Mouse (Mus musculus): ENCODE results near the gene Iqsec1. TPM values are rescaled to one million over a fixed set of nuclear protein-coding genes. Genes with fewer than 3 reads are reported as not detected.

The Iqsec1 gene
- polyA plus RNA-seq, 1 experiment from 2014 or later: 4.2 TPM

DNA sequence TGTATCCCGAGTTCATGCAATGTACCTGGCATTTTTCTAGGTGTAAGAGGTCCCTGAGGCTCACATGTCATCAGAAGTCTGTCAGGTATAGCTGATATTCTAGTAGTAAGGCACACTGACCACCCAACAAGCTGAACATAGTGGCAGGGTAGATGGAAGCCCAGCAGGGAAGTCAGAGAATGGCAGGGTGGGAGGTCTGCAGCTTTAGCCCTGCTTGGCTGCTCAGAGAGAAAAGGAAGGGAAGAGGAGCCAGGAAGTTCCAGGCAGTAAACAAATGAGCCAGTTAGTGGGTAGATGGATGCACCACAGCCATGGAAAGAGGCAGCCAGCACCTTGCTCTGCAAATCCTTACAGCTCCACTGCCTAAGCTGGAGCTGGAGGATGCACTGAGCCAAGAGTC, 181.7 kb downstream of the Iqsec1 start:
- H3K4me2 ChIP-seq (ENCODE audit: low read depth, low read length): no peak overlapping the region
- peaks cover 14% of the 10 kb centered on the region; the same call in 1 of the 2 replicates for H3K27me3 ChIP-seq (ENCODE audit: insufficient read depth, low read length)
- H3K9ac ChIP-seq (replicated peaks): no peak overlapping the region
- H3K4me3 ChIP-seq (ENCODE audit: low read depth, low read length): no peak overlapping the region
- ATAC-seq (no peak), DNase-seq (no peak)
- H3K4me1 ChIP-seq (ENCODE audit: insufficient read depth): no peaks in the 10 kb centered on the region
- H3K9me3 ChIP-seq (ENCODE audit: low read length): no peaks in the 10 kb centered on the region
- H3K27ac ChIP-seq (ENCODE audit: low read depth): no peak overlapping the region
- no peak for TF ChIP-seq CTCF (IDR thresholded peaks at IDR 0.05; ENCODE audit: low read depth)
- no peak for TF ChIP-seq EP300 (IDR thresholded peaks at IDR 0.05; ENCODE audit: low read depth)
- H3K36me3 ChIP-seq (replicated peaks; ENCODE audit: insufficient read depth, low read length): no peaks in the 10 kb centered on the region
- WGBS (ENCODE audit: insufficient replicate concordance): 75% methylated on average over 1 of the region's 1 CpGs

DNA sequence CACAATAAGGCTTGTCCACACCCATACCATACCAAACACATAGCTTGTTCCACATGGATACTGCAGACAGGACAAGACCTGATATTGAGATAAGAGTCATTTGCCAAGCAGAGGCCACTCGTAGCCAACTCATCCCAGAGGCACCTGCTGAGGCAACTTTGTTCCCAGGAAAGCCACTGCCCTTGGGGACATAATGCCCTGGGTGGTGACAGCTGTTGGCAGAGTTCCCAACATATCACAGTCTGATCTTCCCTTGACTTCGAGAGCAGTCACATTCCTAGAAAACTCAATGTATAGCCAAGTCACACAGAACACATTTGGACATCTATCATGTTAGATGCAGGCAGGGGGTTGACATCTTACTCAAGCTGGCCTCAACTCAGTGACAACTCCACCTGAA, 183.4 kb downstream of the Iqsec1 start:
- Histone ChIP-seq H3K4me2 (ENCODE audit: low read depth, low read length) (no peak overlapping the region), H3K27ac (ENCODE audit: low read depth) (no peak overlapping the region), H3K4me3 (ENCODE audit: low read depth, low read length) (no peak overlapping the region), H3K9me3 (ENCODE audit: low read length) (no peaks in the 10 kb centered on the region), H3K4me1 (ENCODE audit: insufficient read depth) (no peaks in the 10 kb centered on the region), H3K36me3 (replicated peaks; ENCODE audit: insufficient read depth, low read length) (no peaks in the 10 kb centered on the region), H3K27me3 (ENCODE audit: insufficient read depth, low read length) (peaks cover 5% of the 10 kb centered on the region; the same call in 1 of the 2 replicates), H3K9ac (replicated peaks) (no peak overlapping the region)
- ATAC-seq (peak; percentile 23; the same call in 1 of the 2 replicates), DNase-seq (no peak)
- TF ChIP-seq EP300 (IDR thresholded peaks at IDR 0.05; ENCODE audit: low read depth) (no peak), CTCF (IDR thresholded peaks at IDR 0.05; ENCODE audit: low read depth) (no peak)
- 31% methylated on average over 2 of the region's 2 CpGs for WGBS (ENCODE audit: insufficient replicate concordance)

GRCm38 (mm10) chr6:90804646-90805045, 183.8 kb downstream of the Iqsec1 start:
- Histone ChIP-seq H3K4me2 (ENCODE audit: low read depth, low read length) (no peak overlapping the region), H3K9ac (replicated peaks) (no peak overlapping the region), H3K4me1 (ENCODE audit: insufficient read depth) (no peaks in the 10 kb centered on the region), H3K27ac (ENCODE audit: low read depth) (no peak overlapping the region), H3K27me3 (ENCODE audit: insufficient read depth, low read length) (0 out of 2 replicates have a peak, but pooled peaks cover under 1% of the 10 kb centered on the region), H3K9me3 (ENCODE audit: low read length) (no peaks in the 10 kb centered on the region), H3K36me3 (replicated peaks; ENCODE audit: insufficient read depth, low read length) (no peaks in the 10 kb centered on the region), H3K4me3 (ENCODE audit: low read depth, low read length) (no peak overlapping the region)
- no peak for TF ChIP-seq CTCF (IDR thresholded peaks at IDR 0.05; ENCODE audit: low read depth)
- ATAC-seq: no peak
- no peak for DNase-seq

- no peaks in the 10 kb centered on the region for H3K36me3 ChIP-seq (replicated peaks; ENCODE audit: insufficient read depth, low read length)
- no peaks in the 10 kb centered on the region for H3K9me3 ChIP-seq (ENCODE audit: low read length)
- H3K4me2 ChIP-seq (ENCODE audit: low read depth, low read length): no peak overlapping the region
- H3K9ac ChIP-seq (replicated peaks): no peak overlapping the region
- no peak overlapping the region for H3K27ac ChIP-seq (ENCODE audit: low read depth)
- DNase-seq (no peak), ATAC-seq (no peak)
- H3K4me1 ChIP-seq (ENCODE audit: insufficient read depth): no peaks in the 10 kb centered on the region
- whole genome bisulfite sequencing (ENCODE audit: insufficient replicate concordance): 79% methylated on average over 8 of the region's 8 CpGs
- H3K27me3 ChIP-seq (ENCODE audit: insufficient read depth, low read length): no peaks in the 10 kb centered on the region
- TF ChIP-seq EP300 (IDR thresholded peaks at IDR 0.05; ENCODE audit: low read depth) (no peak), CTCF (IDR thresholded peaks at IDR 0.05; ENCODE audit: low read depth) (no peak)
- no peak overlapping the region for H3K4me3 ChIP-seq (ENCODE audit: low read depth, low read length)
Measured at GRCm38 (mm10) chr6:90802604-90803003, 185.9 kb downstream of the Iqsec1 start.

- 74% methylated on average over 3 of the region's 3 CpGs for WGBS (ENCODE audit: insufficient replicate concordance)
- no peak for DNase-seq
- ATAC-seq: no peak
Measured at GRCm38 (mm10) chr6:90802058-90802457, 186.4 kb downstream of the Iqsec1 start.

DNA sequence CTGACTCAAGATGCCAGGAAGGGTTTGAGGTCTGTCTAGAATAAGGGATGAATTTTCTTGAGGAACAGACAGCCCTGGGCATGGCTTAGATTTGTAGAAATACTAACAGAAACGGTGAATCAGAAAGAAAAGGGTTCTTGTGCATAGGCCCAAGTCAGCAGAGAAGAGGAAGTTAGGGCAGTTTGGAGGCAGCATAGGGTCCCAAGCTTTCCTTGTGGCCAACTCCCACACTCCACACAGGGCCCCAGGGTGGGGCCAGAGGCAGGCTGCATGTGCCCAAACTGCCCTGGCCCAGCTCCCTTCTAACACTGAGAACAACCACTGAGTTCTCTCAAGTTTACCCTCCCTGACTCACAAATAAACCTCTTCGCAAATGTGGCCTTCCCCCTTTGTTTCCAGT, 187.7 kb downstream of the Iqsec1 start:
- TF ChIP-seq EP300 (IDR thresholded peaks at IDR 0.05; ENCODE audit: low read depth): no peak
- TF ChIP-seq CTCF (IDR thresholded peaks at IDR 0.05; ENCODE audit: low read depth): no peak
- no peaks in the 10 kb centered on the region for H3K4me1 ChIP-seq (ENCODE audit: insufficient read depth)
- H3K4me2 ChIP-seq (ENCODE audit: low read depth, low read length): no peak overlapping the region
- H3K9me3 ChIP-seq (ENCODE audit: low read length): no peaks in the 10 kb centered on the region
- no peaks in the 10 kb centered on the region for H3K36me3 ChIP-seq (replicated peaks; ENCODE audit: insufficient read depth, low read length)
- H3K4me3 ChIP-seq (ENCODE audit: low read depth, low read length): no peak overlapping the region
- H3K27me3 ChIP-seq (ENCODE audit: insufficient read depth, low read length): no peaks in the 10 kb centered on the region
- H3K9ac ChIP-seq (replicated peaks): no peak overlapping the region
- 47% methylated on average over 2 of the region's 2 CpGs for WGBS (ENCODE audit: insufficient replicate concordance)
- no peak overlapping the region for H3K27ac ChIP-seq (ENCODE audit: low read depth)
- DNase-seq (no peak), ATAC-seq (no peak)

More at GRCm38 (mm10) chr6:90802058-90802457, 186.4 kb downstream of the Iqsec1 start:
- no peak overlapping the region for H3K4me2 ChIP-seq (ENCODE audit: low read depth, low read length)
- no peak overlapping the region for H3K4me3 ChIP-seq (ENCODE audit: low read depth, low read length)
- H3K36me3 ChIP-seq (replicated peaks; ENCODE audit: insufficient read depth, low read length): no peaks in the 10 kb centered on the region
- no peak overlapping the region for H3K27ac ChIP-seq (ENCODE audit: low read depth)
- no peaks in the 10 kb centered on the region for H3K27me3 ChIP-seq (ENCODE audit: insufficient read depth, low read length)
- no peak overlapping the region for H3K9ac ChIP-seq (replicated peaks)
- H3K4me1 ChIP-seq (ENCODE audit: insufficient read depth): no peaks in the 10 kb centered on the region
- no peak for TF ChIP-seq EP300 (IDR thresholded peaks at IDR 0.05; ENCODE audit: low read depth)
- no peak for TF ChIP-seq CTCF (IDR thresholded peaks at IDR 0.05; ENCODE audit: low read depth)
- no peaks in the 10 kb centered on the region for H3K9me3 ChIP-seq (ENCODE audit: low read length)

DNA sequence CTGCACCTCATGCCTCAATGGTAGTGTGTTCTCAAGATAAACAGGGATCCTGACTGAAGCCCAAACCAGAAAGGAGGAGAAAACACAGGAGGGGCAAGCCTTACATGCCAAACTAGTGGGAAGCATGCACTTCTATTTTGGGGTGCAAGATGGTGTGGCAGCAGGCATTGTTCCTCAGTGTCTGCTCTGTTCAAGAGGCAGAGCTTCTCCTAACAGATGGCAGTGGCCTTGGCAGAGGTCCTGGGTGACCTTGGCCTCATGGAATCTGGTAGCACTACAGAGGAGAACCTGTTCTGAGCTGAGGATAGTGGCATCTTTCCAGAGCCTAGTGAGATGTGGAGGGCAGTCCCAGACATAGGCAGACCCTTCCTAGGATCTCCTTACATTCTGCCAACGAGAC, 189.4 kb downstream of the Iqsec1 start:
- TF ChIP-seq EP300 (IDR thresholded peaks at IDR 0.05; ENCODE audit: low read depth) (no peak), CTCF (IDR thresholded peaks at IDR 0.05; ENCODE audit: low read depth) (no peak)
- Histone ChIP-seq H3K4me2 (ENCODE audit: low read depth, low read length) (no peak overlapping the region), H3K27ac (ENCODE audit: low read depth) (no peak overlapping the region), H3K9me3 (ENCODE audit: low read length) (no peaks in the 10 kb centered on the region), H3K27me3 (ENCODE audit: insufficient read depth, low read length) (no peaks in the 10 kb centered on the region), H3K9ac (replicated peaks) (no peak overlapping the region), H3K4me1 (ENCODE audit: insufficient read depth) (no peaks in the 10 kb centered on the region), H3K4me3 (ENCODE audit: low read depth, low read length) (no peak overlapping the region), H3K36me3 (replicated peaks; ENCODE audit: insufficient read depth, low read length) (no peaks in the 10 kb centered on the region)
- WGBS (ENCODE audit: insufficient replicate concordance): 80% methylated on average over 1 of the region's 1 CpGs
- no peak for DNase-seq
- no peak for ATAC-seq
